Mouse (Mus musculus): ENCODE data around the gene Cd101.

Cd101 gene

DNA sequence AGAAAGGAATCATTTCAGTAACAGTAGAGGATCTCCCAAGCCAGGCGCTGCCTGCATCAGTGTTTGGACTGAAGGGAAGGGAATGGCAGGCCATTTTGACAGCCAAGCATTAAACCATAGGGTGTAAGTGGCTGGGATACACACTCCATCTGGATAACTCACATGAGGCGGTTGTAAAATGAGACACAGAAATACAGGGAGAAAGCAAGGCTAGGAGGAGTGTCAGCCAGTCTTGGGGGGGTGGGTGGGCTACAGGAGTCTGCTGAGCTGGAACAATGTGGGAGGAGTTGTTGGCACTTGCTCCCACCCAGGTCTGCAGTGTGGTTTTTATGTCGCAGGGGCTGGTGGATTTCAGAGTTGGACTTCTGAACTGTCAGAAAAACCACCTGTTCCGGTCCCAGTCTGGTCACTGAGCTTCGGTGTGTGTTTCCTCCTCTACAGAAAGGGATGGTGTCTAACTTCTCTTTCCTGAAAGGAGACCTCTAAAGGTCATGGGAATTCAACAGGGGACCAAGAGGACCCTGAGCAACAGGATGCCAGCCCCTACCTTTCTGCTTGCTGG is 8.7 kb upstream of the Cd101 start:
- no peak for DNase-seq

DNA sequence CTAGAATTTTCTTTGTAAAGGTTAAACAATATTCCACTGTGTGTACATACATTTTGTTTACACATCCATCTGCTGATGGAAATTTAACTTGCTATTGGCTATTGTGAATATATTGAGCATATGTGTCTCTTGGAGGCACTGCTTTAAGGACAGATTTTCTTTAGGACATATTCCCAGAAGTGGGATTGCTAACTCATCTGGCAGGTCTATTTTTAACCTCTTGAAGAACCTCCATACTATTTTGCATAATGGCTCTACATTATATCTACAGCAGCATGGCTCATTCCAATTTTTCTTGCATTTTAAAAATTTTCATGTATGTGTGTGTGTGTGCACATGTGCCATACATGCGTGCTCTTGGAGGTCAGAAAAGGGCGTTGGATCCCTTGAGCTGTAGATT is 6.6 kb upstream of the Cd101 start:
- DNase-seq: no peak

DNA sequence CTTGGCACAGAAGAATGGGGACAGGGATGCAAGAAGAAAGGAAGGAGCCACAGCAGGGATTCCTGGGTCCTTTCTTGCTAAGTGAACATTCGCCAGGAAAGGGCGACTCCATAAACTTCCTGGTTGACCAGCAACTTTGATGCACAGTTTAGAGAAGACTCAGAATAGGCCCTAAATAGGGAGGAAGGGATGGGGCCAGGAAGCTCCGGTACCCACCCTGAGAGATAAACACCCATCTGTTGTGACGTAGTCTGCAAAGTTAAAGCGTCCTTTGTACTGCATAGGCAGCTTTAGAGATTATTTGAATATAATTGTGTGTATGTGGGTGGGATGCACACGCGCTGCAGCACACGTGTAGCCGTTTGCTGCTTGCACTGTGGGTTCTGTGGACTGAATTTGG is 5.2 kb upstream of the Cd101 start:
- DNase-seq: no peak

DNA sequence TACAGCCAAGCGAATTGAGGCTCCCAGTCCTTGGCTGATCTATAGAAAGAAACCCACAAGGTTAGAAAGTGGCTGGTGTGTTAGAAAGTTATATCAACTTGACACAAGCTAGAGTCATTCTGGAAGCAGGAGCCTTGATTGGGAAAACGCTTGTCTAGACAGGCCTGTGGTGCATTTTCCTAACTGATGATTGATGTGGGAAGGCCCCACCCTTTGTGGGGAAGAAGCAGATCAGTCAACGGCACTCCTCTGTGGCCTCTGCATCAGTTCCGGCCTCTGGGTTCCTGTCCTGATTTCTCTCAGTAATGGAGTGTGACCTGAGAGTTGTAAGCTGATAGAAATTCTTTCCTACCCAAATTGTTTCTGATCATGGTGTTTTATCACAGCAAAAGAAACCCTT is 4.3 kb upstream of the Cd101 start:
- DNase-seq: peak in 1 of 2 experiments; percentile 44

DNA sequence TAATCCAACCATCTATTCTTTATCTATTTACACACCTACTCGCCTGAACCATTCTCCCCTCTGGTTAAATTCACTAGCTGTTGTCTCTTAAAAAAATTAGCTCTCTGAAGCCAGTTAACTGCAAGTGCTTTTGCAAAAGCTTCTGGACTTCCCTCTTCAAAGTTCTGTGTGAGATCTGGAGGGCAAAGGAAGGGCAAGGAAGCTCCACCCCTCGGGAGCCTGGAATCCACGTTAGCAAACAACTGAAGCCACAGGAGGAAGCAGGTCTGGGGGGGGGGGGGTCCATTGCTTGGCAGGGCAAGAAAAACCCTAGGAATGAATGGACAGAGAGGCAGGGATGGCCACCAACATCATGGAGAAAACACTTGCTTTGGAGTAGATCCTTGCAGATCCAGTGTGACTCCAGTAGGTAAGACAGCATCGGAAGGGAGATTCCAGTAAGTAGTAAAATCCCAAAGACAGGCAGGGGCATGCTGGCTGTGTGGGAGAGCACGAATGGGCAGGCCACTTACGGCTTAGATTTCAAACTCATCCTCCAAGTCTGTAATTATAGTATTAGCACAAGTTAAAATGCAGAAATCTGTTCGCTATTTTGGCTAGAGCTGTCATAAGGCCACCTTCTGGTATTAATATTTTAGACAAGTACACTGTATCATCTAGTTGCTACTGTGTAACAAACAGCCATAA is 2.2 kb upstream of the Cd101 start:
- peak; percentile 48 to 66 for DNase-seq

DNA sequence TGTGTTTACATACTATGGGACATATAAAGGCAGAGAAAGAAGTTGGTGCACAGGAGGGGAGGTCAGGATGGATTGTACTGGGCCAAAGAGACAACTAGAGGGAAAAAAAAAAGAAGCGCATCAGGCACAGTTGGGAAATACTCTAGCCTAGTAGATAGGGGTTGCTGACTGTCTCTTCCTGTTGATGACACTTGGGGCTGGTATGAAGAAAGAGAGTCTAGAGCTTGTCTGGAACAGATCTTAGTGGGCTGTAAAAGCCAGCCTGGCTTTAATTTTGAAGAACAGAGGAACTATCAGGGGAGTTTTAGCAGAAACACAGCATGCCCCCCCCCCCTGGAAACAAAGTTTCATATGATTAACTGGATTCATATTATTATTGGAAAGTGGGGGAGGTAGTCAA is 1.3 kb upstream of the Cd101 start:
- DNase-seq: no peak

DNA sequence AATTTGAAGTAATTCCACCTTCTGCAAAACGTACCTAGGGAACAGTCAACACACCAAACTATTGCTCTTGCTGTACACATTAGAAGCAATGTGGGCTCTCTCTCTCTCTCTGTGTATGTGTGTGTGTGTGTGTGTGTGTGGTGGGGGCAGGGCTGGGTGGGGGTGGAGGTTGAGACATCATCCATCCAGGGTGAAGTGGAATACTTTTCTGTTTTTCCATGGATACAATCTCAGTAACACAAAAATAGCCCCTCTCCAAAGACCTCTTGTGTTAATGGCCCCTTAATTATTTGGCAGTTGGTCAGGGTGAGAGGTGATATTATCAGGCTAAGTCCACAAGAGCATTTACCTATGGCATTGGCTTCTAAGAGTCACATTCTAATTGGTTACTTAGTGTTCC is 2.6 kb downstream of the Cd101 start:
- DNase-seq: peak in 1 of 2 experiments; percentile 46

DNA sequence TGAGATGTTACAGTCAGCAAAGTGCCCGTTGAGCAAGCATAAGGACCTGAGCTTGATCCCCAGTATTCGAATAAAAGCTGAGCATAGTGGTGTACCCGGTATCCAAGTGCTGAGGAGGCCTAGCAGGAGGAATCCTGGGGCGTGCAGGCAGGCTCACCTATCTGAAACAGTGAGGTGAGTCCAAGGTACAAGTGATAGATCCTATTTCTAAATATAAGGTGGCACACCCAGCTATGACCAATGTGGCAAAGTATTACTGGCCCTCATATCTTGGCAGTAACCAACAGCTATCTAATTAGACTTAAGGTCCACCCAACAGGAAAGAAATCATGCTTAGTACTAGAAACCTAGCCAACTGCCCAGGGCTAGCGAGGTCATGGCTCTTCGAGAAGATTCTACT is 6.4 kb downstream of the Cd101 start:
- no peak for DNase-seq

DNA sequence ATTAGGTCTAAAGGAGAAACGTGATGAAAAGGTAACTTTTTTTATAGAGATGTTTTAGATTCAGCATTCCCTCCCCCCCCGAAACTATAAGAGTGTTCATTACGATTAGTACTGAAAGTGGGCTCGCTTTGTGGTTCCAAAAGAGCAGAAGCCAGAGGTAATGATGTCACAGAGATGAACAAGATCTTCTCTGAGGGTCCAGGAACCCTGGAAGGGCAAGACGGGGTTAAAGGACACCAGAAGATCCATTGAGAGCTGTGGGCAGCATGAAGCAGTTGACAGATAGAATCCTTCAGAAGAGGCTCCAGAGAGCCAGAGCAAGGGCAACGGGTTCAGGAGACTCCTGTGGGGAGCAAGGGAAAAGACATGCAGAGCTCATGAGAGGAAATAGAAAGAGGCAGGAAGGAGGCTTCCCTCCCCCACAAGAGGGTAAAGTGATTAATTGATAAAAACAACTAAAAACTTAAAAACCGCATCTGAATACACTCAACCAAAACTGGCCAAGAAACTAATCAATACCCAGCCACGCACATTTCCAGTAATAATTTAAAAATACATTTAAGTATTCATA is 7.8 kb downstream of the Cd101 start:
- no peak for DNase-seq

DNA sequence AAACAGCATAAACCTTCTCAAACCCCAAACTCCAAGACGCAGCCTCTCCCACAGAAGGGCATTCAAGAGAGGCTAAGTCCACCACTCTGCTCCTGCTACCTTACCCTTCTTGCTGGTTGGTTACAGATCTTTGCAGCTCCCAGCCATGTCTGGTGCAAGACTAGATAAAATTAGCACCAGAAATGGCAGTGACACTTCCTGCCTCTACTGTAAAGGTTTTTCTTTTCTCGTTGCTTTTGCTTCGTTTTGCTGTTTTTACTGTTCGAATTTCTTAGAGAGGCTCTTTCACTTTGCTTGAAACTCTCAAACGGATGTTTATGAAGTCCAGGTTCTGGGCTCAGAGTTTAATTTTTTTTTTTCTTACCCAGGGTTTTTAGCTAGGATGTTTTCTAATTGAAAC is 8.3 kb downstream of the Cd101 start:
- no peak for DNase-seq

DNA sequence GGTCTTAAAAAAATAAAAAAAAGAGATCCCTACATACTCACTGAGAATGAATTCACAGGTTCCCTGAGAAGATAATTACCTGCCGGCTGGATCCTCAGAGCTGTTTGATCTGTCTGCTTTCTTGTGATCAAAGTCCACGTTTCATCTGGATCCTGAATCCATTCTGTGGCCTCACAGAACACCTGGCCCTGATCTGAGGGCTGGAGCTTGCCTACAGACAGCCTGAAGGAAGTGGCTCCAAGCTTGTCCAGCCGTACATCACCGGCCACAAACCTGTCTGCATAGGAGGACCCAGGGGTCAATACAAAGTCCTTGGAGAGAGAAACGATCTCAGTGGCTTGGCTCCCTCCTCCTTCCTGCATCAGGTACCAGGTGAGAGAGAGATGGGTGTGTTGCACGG is 10.9 kb downstream of the Cd101 start:
- DNase-seq: no peak

DNA sequence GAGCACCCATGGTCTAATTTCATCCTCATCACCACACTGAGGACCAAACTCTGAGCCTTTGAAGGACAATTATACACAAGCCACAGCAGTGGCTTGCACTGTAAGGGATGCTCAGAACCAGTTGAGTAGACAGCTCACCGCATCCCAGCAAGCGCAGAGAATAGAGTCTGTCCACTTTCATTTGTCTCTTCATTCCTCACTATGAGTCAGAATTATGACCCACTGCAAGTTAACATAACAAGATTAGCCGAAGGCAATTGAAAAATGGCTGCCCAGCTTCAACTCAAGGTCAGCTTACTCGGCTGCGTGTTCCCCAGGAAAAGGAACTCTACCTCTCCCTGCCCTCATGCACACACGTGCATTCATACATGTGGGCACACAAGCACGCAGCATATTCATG is 13.3 kb downstream of the Cd101 start:
- no peak for DNase-seq

DNA sequence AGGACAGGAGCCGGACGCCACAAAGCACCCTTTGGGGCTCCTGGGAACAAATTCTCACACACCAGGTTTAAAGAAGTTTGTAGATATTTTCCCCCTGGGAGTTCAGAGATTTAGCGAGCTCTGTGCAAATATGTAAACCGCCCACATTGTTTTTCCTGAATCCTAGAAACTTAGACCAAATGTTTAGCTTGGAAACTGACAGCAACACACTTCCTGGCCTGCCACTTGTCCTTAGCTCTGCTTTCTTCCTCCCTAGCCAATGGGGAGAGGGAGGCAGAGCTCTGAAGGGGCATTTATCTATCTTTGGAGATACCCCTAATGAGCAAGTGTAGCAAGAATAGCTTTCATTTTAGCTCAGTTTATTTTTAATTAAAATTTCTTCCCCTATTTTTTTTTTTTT is 14.1 kb downstream of the Cd101 start:
- DNase-seq: no peak

DNA sequence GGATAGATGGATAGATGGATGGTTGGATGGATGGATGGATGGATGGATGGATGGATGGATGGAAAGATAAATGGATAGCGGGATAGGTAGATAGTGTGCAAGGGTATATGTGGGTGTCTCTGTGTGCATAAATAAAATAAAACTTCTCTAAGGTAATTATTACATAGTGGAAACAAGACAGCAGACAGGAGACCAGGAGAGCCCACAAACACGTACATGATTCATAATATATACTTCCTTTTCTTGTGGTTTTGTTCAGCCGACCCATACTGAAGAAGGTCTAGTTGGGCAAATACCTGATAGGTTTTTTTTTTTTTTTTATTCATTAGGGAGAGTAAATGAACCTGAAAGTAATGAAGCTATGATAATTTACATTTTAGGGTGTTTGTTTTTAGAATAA is 15.8 kb downstream of the Cd101 start:
- no peak for DNase-seq

DNA sequence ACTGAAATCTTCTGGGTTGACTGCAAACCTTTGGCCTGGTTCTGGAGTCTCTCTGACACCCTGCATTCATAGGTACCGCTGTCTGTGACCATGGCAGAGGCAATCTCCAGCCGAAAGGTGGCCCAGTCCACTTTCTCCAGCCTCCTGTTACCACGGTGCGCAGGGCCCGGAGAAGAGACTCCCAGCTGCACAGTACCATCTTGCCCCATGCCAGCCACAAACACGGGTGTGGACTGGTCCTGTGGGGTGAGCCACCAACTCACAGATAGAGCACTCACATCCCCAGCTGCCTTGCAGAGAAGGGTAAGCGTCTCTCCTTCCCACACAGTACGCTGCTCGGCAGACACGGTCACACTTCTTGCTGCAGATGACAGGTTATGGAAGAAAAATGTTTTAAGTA is 16.4 kb downstream of the Cd101 start:
- DNase-seq: no peak

DNA sequence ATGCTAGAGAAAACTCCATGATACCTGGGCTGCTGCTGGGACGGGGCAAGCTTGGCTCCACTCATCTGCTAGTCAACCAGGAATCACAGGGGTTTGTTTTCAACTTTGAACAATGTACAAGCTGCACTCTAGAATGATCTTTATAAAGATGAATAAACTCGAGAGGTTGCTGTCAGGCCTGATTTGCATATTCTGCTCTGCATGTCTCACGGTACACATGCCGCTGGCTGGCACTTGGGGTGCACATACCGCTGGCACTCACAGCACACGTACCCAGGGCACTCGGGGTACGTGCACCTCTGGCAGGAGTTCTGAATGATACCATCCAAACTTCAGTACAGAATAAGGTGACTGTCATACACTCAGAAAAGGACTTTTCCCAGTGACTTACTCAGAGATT is 16.8 kb downstream of the Cd101 start:
- no peak for DNase-seq

DNA sequence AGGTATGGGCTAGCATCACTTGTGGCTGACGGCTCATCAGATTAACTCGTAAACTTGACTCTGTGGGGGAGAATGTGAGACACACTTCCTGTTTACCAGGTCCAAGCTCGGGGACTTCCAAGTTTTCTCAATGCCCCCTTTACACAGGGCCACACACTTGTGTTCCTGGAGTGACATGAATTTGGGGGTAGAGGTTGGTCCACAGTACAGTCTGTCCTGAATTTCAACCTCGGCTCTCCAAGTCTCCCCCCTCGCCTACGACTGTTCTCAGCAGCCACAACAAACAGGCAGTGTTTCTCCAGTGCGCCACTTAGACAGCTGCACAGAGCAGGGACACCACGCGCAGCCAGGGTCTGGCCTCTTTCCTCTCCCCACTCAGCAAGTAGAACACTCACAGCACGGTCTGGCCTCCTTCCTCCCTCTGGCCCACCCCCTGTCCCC is 17.2 kb downstream of the Cd101 start:
- DNase-seq: peak in 1 of 2 experiments; percentile 34

DNA sequence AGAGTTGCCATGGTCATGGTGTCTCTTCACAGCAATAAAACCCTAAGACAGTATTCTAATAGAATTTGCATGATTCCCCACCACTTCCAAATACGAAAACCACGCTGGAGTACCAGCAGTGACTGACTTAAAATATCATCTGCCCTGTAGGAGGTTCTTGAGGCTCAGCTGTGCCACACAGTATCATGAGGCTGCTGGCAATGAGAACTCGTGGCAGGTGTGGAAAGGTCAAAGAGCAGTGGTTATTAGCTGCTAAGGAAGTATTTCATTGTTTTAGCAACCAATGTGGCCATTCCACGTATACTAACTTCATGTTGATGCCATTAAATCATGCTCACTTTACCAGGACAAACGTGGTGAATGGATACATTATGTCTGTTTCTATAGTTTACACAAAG is 18.2 kb downstream of the Cd101 start:
- no peak for DNase-seq

DNA sequence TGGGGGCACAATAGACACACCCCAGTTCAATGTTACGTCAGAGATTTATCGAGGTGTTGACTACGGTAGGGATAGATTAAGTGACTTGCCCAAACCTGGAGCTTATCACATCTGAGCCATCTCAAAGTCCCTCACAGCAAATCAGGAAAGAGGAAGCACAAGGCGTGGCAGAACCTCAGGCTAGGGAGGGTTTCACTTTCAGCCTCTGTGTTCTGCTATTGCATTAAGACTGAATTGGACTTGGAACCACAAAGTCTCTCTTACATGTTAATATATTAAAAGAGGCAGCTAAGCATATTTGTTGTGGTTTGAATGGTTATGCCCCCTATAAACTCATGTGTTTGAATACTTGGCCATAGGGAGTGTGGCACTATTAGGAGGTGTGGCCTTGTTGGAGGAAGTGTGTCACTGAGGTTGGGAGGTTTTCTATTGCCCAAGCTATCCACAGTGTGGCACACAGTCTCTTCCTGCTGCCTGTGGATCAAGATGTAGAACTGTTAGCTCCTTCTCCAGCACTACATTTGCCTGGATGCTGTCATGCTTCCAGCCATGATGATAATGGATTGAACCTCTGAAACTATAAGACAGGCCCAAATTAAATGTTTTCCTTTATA is 18.7 kb downstream of the Cd101 start:
- DNase-seq: peak in 1 of 2 experiments; percentile 50

DNA sequence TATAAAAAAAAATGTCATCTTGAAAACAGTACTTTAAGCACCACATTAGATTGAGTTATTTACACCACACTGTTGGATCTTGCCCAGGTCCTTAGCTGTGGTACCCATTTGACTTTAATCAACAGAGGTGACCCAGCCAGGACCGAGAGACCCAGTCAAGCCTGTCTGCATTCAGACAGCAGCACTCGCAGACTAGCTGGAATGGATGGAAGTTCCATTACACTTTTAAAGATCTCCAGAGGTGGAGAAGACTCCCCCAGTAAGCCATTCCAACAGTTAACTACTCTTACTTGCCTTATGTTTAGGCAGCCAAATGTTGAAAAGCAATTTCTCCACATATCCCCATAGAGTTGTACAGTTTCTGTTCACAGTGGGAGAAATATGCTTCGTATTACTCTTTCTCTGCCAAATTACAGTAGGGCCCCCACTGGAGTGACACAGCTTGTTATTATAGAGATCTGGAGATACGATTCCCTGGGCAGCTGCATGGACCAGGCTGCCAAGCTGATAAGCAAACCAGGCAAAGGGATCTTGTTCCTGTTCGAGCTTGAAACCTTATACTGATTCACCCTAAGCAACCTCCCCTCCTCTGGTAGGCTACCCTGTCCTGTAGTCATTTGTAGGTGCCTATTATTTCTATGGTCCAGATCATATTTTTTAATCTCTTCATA is 22.1 kb downstream of the Cd101 start:
- DNase-seq: no peak

DNA sequence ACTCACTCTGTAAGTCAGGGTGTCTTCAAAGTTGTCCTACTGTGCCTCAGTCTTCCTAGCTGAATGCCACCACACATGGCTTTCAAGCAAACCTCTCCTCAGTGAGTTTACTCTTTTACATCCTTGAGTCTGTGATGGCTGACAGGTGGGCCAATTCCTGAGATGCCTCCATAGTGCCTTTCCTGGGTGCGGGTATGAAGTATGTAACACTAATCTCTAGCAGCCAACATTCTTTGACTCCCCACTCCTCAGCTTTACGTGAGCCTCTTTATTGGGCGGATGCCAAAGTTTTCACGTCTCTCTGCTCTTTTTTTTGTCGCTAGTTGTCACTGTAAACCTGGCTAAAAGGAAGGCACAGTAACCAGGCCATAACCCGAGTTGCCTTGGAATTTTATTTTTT is 24.0 kb downstream of the Cd101 start:
- DNase-seq: no peak

DNA sequence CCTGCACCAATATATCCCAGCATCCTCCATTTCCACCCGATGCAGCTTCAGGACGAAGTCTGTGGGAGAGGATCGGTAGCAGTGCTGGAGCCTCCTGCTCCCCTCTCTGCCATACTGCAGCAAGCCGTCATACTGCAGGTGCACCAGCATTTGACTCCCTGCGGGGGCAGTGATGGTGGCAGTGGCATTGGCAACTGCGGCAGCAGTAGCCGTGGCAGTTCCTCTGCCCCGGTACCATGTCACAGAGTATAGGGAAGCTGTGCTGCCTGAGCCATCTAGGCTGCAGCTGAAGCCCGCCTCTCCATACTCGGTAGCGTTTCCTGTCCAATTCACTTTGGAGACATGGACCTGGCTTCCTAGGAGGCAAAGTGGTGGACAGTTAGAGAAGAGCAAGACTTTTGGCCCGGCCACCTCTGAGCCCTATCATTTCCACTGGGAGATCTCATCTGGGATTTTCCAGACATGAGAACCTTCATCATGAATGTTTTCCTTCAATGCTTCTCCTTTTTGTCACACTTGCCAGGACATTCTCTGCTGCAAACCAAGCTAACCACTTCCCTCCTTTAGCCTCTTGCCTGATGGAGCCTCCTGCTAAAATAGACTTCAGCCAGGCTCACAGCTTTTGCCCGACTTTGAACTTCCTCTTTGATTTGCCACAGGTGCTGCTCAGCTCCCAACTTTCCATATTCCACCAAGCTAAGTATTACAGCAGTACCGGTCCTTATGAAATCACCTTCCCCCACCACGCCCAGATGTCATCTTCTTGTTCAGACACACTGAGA is 25.6 kb downstream of the Cd101 start:
- no peak for DNase-seq

DNA sequence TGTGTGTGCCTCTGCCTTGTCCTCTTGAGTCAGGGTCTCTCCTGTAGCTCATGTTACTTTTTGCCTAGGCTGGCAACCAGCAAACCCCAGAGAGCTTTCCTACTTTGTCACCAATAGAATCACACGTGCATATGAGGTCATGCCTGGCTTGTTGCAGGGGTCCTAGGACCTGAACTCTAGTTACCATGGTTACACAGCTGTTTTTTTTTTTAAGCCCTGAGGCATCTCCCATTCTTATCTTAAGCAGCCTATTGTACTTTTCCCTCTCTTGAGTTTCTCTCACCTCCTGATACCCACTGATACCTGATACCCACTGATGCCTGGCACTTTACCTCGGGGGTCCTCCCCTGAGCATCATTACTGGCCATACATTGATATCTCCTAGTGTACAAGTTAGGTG is 29.6 kb downstream of the Cd101 start:
- DNase-seq: no peak

Measured in lung, adult 18-20 months (tissue).